Mouse (Mus musculus) ES-E14 (cell line): ENCODE results near the gene Kdm6b.
A peak's percentile ranks its signal among the peaks of the same experiment; 100 is the strongest.

ENCODE experiments used
- CHD2 ChIP-seq: IDR thresholded peaks from 2 replicates; pipeline ENCODE4 v1.6.1; 2014; ENCODE audit warnings: mild to moderate bottlenecking, low read depth, low read length, inconsistent platforms
- HCFC1 ChIP-seq: IDR thresholded peaks from 2 replicates; pipeline ENCODE4 v1.6.1; 2012; ENCODE audit warnings: low read length, inconsistent platforms, borderline replicate concordance; ENCODE audit not compliant: insufficient read depth
- MAFK ChIP-seq: IDR thresholded peaks from 2 replicates; pipeline ENCODE4 v1.6.1; 2014; ENCODE audit warnings: mild to moderate bottlenecking, low read depth, low read length, inconsistent platforms; ENCODE audit not compliant: insufficient read depth
- ZC3H11A ChIP-seq: IDR thresholded peaks from 2 replicates; pipeline ENCODE4 v1.6.1; 2012; ENCODE audit warnings: low read depth, mild to moderate bottlenecking, inconsistent platforms, low read length, borderline replicate concordance
- ZNF384 ChIP-seq: IDR thresholded peaks from 2 replicates; pipeline ENCODE4 v1.6.1; 2012; ENCODE audit warnings: low read depth, low read length, inconsistent platforms

DNA sequence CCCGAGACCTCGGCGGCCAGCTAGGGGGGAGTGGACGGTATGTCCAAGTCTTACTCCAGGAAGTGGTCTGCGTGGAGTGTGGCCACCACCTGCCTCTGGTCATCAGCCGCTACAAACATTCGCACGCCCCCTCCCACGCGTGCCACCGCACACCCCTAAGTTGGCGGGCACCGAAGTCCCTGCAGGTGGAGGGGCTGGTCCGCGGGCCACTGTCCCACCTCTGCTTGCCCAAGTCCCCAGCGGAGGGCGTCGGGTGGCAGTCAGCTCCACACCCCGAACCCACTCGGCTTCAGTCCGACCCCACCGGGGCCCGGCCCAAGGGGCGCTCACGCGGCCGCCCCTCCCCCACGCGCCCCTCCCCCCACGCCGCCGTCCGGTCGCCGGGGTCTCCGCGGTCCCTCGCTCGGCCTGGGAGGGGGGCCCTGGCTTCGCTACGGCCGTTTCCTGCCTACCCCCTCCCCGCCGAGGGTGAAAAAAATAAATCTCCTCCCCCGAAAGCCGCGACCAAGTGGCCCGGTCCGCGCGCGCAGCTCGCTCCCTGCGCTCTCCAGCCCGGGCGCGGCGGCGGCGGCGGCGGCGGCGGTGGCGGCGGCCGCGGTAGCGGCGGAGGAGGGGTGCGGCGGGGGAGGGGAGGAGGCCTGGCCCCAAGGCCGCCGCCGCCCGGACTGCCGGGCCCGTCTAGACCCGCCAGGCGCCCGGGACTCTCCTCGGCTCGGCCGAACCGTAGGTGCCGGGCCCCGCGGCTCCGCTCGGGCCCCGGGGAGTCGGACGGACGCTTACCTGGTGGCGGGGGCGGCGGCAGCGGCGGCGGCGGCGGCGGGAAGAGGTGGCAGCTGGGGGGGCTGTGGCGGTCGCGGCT is 44.9 kb downstream of the Kdm6b start:
- no peak for TF ChIP-seq HCFC1
- TF ChIP-seq ZC3H11A, result no peak
- no peak for TF ChIP-seq MAFK
- peak; percentile 82 for TF ChIP-seq ZNF384
- TF ChIP-seq CHD2, result no peak
